Mouse (Mus musculus): Measurements from ENCODE around the gene Zpbp2.
A peak's percentile ranks its signal among the peaks of the same experiment; 100 is the strongest.

Zpbp2 gene

DNA sequence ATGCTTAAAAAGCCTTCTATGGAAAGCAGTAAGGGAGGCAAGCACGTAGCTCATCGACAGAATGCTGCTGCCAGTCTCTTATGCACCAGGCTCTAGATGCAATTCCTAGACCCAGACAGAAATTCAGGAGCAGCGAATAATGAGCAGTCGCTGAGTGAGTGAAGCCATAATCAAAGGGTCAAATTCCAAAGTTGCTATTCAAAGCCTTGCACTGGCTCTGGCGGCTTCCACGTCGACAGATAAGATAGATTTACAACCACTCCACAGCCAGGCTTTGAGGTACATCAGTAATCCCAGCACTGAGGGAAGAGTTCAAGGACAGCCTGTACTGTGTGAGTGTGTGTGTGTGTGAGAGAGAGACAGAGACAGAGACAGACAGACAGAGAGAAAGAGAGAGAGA lies 10.0 kb downstream of the Zpbp2 start:
- DNase-seq = no peak

GRCm38 (mm10) chr11:98563025-98563424 lies 12.1 kb downstream of the Zpbp2 start:
- DNase-seq = no peak

- DNase-seq = no peak
These were observed 13.1 kb downstream of the Zpbp2 start for GRCm38 (mm10) chr11:98563921-98564414.

- DNase-seq = peak in 1 of 2 experiments; percentile 35
These were observed 17.4 kb downstream of the Zpbp2 start for GRCm38 (mm10) chr11:98568326-98568725.

DNA sequence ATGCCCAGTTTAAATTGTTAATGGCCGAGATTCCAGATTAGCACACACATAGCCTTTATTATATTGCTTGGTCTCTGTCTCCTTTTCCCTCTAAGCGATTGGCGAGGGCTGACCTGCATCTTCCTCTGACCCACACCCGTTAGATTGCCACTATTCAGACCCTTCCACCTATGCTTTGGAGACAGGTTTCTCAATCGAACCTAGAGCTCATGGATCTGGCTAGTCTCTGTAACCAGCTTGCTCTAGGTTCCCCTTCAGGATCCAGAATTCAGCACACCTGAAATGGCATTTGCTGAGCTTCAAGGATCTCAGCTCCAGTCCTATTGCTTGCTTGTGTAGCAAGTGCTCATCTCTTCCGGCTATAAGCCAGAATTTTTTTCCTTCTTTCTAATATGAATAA lies 18.6 kb downstream of the Zpbp2 start:
- no peak for DNase-seq

DNA sequence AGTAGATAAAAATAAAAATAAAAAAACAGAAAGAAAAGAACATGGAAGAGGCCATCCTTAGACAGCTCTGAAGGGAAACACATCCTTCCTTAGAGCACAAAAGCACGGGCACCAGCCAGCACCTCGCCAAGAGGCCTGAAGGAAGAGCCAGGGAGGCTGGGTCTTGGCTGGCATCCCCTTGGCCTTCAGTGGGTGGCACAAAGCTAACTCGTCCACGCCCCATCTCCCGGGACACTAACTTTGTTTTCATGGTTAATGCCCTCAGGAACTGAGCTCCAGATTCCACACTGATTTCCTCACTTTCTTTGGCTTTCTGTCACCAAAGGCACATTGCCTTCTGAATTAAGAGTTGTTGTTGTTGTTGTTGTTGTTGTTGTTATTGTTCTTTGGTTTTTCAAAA lies 26.9 kb downstream of the Zpbp2 start:
- no peak for DNase-seq

DNA sequence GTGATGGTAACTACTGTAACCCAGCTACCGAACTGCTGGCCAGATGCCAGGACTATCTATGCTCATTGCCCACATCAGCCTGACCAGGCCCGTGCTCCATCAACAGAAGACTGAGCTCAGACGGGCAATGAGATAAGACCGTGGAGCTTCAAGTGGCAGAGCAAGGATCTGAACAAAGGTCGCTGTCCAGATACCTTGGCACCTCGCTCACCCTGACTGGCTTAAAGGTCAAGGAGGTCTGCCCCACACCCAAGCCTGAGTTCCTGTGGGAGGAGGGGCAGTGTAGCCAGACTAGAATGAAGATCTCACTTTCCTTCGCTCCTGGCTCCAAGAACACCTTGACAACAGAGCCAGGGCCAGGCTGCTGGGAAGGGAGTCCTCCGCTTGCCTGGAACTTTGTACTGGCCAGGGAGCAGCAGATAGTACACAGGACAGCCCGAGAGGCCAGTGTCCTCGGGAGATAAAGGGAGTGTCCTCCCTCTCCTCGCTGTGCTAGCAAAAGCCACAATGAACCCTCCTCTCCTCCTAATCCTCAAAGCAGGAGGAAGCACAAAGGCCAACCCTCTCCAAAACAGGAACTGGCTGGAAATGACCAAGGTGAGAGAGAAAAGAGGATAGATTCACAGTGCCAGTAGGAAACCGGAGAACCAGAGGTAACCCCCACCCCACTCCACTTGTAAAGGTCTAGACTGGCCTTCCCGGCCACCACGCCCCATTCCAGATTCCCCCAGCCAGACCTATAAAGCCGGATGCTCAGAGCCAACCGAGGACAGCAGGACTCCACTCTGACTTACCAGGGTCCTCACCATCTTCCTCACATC lies 29.6 kb downstream of the Zpbp2 start:
- no peak for DNase-seq

GRCm38 (mm10) chr11:98581286-98582029 lies 30.6 kb downstream of the Zpbp2 start:
- no peak for DNase-seq

GRCm38 (mm10) chr11:98582030-98582388 lies 31.1 kb downstream of the Zpbp2 start:
- DNase-seq = no peak

DNA sequence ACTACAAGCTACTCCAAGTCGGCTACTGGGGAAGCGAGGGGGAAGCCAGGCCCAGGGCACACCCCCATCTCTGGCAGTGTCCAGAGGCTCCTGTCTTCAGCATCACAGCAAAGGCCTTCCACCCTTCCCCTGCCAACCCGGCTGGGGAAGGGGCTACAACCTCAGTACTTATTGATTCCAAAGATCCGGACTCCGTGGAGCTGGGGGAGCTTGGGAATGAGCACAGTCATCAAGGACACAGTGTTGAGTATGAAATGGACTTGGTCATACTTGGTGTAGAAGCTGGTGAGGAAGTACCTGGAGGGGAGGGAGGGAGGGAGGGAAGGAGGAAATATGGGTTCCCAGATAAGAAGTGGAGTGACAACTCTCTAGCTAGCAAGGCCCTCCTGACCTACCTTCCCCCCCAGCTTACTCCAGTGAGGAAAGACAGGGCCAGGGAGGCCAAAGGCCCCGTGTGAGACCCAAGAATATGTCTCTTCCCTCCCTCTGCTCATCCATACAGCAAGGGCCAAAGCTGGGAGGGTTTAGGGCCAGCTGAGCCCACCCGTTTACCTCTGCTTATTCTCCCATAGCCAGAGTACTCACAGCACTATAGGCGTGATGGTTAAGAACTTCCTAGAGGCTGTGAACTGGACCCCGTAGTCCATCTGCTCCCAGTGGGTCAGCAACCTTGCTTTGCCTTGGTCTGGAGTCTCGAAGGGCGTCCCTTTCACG lies 31.8 kb downstream of the Zpbp2 start:
- DNase-seq = no peak

DNA sequence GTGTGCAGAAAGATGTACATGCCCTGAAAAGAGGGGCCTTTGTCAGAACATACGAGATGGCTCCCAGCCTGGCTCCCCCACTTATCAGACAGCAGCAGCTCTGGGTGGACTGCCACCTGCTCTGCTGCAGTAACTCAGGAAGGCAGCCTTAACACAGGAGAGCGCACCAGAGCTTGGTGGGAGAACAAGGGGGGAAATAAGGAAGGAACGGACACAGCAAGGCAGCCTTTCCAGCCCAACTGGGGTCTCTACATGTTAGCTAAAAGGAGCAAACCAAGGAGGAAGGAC lies 32.3 kb downstream of the Zpbp2 start:
- no peak for DNase-seq

DNA sequence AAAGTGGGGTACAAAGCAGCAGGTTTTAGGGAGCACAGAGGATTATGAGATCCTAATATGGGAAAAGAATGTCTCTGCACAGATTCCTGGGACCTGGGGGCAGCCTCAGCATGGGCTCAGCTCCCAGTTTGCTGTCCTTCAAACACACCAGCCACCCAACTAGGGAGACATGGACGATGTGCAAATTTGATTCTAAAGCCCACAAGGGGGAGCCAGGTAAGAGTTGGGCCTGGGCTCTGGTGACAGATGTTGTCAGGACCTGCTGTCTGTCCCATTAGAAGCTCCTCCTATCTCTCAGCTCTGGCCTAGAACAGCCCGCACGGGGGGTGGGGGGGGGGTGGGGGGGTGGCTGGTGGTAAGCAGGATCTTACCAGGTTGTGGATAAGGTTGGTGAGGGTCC lies 32.7 kb downstream of the Zpbp2 start:
- no peak for DNase-seq

DNA sequence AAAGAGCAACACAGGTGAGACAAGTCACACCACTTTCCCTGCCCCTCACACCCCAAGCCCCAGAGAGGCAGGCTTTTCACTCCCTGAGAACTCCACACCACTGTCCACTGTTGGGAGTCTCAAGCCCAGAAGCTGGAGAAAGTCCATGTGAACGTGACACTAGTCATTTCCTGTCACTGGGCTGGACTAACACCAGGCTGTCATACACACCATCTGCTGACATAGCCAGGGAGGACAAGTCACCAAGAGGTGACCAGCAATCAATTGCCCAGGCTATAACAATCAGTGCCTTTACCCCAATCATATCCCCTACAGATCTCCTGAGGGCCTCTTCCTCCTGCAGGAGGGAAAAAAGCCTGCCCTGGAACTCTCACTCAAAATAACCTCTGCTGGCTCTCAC lies 33.2 kb downstream of the Zpbp2 start:
- DNase-seq = no peak

DNA sequence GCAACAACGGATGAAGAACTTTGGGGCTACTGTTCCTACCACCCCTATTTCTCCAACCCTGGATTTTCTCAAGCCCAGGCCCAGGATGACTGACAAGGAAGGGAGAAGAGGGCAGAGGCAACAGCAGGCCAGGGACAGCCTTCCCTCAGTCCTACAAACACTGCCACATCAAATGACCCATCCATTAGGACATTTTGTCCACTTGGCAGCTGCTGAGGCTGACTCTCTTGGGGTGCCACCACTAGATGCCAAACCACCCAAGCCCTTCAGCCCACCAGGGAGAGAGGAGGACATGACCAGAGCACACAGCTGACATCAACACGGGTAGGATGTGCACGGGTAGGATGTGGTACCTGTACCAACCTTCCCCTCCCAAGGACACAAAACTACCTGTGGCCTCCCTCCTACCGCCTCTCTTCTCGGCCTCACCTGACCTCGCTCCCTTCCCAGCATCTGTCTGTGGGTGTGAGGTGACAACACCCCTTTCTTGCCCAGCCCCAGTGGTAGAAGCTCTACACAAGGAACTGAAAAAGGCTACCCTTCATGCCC lies 33.8 kb downstream of the Zpbp2 start:
- DNase-seq = no peak

- DNase-seq = peak; percentile 50 to 63
These were observed 35.4 kb downstream of the Zpbp2 start for GRCm38 (mm10) chr11:98586087-98586891.

GRCm38 (mm10) chr11:98586892-98587563 lies 36.1 kb downstream of the Zpbp2 start, which contains the start of gene Ormdl3:
TSS of gene Ormdl3 (minus strand) at chr11:98587368.
- peak; percentile 99 for DNase-seq

DNA sequence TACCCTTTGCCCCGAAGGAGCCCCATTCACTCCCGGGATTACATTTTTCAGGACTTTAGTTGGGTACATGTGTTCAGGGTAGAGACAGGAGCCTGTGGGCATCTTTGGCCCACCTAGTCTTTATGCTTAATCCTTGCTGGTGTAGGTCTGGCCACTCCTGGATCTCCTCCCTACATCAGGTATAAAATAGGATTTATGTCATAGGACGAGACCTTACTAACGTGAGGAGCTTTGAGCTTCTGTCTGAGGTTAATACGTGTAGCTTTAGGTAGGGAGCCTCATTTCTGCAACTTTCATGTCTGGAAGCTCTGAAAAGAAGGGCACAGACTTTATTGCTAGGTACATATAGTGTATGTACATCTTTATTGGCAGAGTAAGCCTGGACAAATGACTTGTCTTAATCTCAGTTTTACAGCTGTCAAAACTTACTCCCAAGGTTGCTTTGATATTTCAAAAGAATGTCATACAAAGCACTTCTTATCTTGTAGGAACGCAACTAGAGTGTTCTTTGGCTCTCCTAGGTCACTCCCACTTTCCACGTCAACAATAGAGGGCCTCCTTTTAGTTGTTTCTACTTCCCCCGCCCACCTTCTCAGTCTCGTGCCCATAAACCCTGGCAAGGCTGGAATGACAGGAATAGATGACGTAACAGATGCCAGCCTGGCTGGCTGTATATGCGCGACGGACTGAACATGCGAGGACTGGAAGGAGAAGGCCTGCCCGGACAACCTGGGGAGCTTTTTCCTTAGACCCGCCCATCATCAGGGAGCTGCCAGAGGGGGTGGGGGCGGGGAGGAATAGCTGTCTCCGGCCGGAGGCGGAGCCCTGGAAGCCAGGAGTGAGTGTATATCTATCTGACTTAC lies 37.0 kb downstream of the Zpbp2 start:
- peak; percentile 60 to 63 for DNase-seq

- DNase-seq = no peak
These were observed 38.0 kb downstream of the Zpbp2 start for GRCm38 (mm10) chr11:98588833-98589281.

DNA sequence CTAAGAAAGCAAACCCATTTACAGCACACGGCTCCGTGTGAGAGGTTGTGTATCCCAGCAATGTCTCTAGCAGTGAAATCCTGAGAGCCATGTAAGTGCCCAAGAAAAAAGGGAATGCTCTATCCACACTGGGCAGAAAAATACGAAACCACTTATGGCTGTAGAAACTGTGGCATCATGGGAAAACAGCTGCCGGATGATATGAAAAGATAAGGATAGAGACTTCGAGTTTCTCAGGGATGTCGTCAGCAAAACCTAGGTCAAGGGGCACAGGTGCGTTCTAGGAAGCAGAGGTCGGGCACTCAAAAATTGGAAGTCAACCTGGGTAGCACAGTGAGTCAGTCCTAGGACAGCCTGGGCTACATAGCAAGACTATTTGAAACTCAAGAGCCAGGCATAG lies 38.4 kb downstream of the Zpbp2 start:
- no peak for DNase-seq

DNA sequence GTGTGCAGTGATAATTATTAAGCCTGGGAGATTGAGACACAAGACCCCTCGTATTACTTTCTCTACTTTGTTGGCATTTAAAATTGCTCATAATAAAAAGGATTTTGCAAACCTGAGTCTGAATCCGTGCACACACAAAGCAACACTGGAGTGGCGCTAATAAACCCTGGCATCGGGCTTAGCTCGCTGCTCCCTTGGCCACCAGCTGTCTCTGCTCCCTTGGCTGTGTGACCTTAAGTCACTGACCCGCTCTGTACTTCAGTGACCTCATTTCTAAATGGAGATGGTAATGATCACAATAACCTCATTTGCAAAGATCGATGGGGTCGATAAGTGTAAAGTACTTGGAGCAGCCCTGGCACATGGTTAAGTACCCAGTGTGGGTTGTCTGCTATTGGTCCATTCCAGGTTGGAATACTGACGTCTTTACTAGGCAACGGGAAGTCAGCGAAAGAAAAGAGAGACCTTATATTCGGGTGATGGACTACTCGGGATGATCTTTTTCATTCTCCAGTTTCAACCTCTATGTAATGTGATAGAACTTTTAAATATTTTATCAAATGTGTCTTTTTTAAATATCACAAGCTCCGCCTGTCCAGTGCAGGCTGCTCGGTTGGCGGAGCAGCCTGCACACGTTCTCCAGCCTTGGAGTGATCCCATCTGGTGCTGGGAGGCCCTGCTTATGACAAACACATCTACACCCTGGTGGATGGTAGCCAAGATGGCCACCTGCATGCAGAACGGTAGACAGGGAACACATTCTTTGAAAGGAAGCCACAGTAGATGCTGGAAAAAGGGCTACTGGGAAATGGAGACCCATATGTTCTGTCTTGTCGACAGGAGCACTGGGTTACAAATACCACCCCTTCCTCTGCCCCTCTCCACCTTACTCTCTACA lies 39.9 kb downstream of the Zpbp2 start:
- DNase-seq = peak; percentile 66 to 80
